29 mouse cellular contexts compared by ENCODE assay signal in the genomic region with DNA sequence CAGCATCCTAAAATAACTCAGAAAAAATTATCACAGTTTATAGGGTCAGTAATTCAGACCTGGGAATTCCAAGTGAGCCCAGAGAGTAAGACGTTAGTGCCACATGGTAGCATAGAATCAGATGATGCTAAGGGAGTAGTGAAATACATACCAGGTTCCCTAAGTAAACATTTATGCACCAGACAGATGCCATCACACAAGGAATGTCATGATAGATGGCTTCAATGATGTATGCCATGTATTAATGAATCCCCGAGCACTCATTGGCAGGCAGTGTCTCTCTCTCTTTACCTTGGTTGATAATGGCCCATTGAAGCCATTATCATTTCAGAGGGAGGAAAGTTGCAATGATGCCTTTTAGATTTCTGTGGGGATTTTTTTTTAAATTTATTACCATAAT.
"Had no signal": no experiment of that assay in that cellular context is flagged by ENCODE, and none has a peak within 500 bp of the region (broad histone marks: within the 10 kb centered on the region; RNA-seq: fewer than 3 reads in every experiment).

No protein-coding gene starts in this region.

- H3K27ac ChIP-seq: embryonic facial prominence, embryonic 10.5 days; embryonic facial prominence, embryonic 12.5 days; embryonic facial prominence, embryonic 13.5 days; embryonic facial prominence, embryonic 15.5 days; forebrain, embryonic 10.5 days; forebrain, embryonic 12.5 days; forebrain, embryonic 13.5 days; forebrain, embryonic 15.5 days; gastrocnemius, adult 2 months; heart, adult 2 months had no signal

- H3K9ac ChIP-seq: embryonic facial prominence, embryonic 12.5 days; embryonic facial prominence, embryonic 13.5 days; embryonic facial prominence, embryonic 15.5 days; forebrain, embryonic 12.5 days; forebrain, embryonic 13.5 days; forebrain, embryonic 15.5 days; forebrain, postnatal 0 days had no signal

- H3K27me3 ChIP-seq: embryonic facial prominence, embryonic 12.5 days; embryonic facial prominence, embryonic 13.5 days; embryonic facial prominence, embryonic 15.5 days; forebrain, embryonic 12.5 days; forebrain, embryonic 13.5 days; forebrain, embryonic 15.5 days had no signal

- ATAC-seq: forebrain, embryonic 13.5 days; forebrain, embryonic 14.5 days; forebrain, embryonic 15.5 days; forebrain, embryonic 16.5 days; forebrain, postnatal 0 days had no signal

- DNase-seq: cerebellum, adult 2 months; cerebellum, adult 8-10 months; cerebellum, adult 9-10 months; cerebellum, adult 9-11 months; cerebellum, postnatal 10 days; cerebellum, postnatal 14 days; cerebellum, postnatal 25 days; cerebellum, postnatal 36 days; embryo, embryonic 11 days; forebrain, postnatal 0 days; gastrocnemius, adult 2 months; gastrocnemius, postnatal 10 days; gastrocnemius, postnatal 14 days; gastrocnemius, postnatal 25 days; gastrocnemius, postnatal 36 days; heart, adult 11 months; heart, adult 18-20 months; heart, adult 2 months had no signal

- H3K4me3 ChIP-seq: embryonic facial prominence, embryonic 10.5 days; embryonic facial prominence, embryonic 12.5 days; embryonic facial prominence, embryonic 13.5 days; embryonic facial prominence, embryonic 15.5 days; erythroblast, embryonic 14.5 days; forebrain, embryonic 10.5 days; forebrain, embryonic 12.5 days; forebrain, embryonic 13.5 days; forebrain, embryonic 15.5 days; gastrocnemius, adult 2 months; heart, adult 2 months had no signal

- H3K4me2 ChIP-seq: embryonic facial prominence, embryonic 12.5 days; embryonic facial prominence, embryonic 13.5 days; embryonic facial prominence, embryonic 15.5 days; forebrain, embryonic 12.5 days; forebrain, embryonic 13.5 days; forebrain, embryonic 15.5 days had no signal

- H3K9me3 ChIP-seq: embryonic facial prominence, embryonic 10.5 days; embryonic facial prominence, embryonic 12.5 days; embryonic facial prominence, embryonic 13.5 days; embryonic facial prominence, embryonic 15.5 days; forebrain, embryonic 10.5 days; forebrain, embryonic 12.5 days; forebrain, embryonic 13.5 days; forebrain, embryonic 15.5 days had no signal

- H3K36me3 ChIP-seq: embryonic facial prominence, embryonic 10.5 days; embryonic facial prominence, embryonic 12.5 days; embryonic facial prominence, embryonic 13.5 days; embryonic facial prominence, embryonic 15.5 days; forebrain, embryonic 10.5 days; forebrain, embryonic 12.5 days; forebrain, embryonic 15.5 days had no signal

- H3K4me1 ChIP-seq: embryonic facial prominence, embryonic 10.5 days; embryonic facial prominence, embryonic 12.5 days; embryonic facial prominence, embryonic 13.5 days; embryonic facial prominence, embryonic 15.5 days; forebrain, embryonic 10.5 days; forebrain, embryonic 12.5 days; forebrain, embryonic 13.5 days; forebrain, embryonic 15.5 days had no signal
